Mouse (Mus musculus) bone marrow, adult 2 months (tissue): Measurements from ENCODE around the gene Gal.

Experiments used
- CTCF ChIP-seq: fragments of 200-500 bp; IDR thresholded peaks from 2 replicates; pipeline ENCODE4 v1.5.1; 2011; ENCODE audit warnings: low read length, control low read depth; ENCODE audit not compliant: control insufficient read depth, insufficient read depth
- POLR2A ChIP-seq: fragments of 200-500 bp; IDR thresholded peaks from 2 replicates; pipeline ENCODE4 v1.6.1; 2011; ENCODE audit warnings: low read depth, mild to moderate bottlenecking, control low read depth, low read length, borderline replicate concordance; ENCODE audit not compliant: control insufficient read depth

DNA sequence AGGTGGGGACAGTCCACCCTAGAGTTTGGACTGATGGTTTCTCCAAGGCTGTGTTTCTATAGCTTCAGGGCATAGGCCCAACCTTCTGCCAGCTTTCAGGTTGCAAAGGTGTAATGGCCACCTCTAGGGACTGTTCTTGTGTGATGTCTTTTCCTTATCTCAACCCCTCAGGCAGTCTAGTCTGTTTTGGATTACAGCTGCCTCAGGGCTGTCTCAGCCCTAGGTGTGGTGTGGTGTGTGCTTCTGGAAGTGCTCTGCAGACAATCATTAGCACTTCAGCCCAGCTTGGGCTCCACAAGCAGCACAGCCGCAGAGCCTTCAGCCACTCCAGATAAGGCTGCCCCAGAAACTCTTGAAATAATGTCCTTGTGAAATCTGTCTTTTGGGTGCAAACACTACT, 22.0 kb downstream of the Gal start:
- TF ChIP-seq CTCF (no peak), POLR2A (no peak)
